Mouse (Mus musculus): Measurements from ENCODE around the gene Gm5127. TPM values are rescaled to one million over a fixed set of nuclear protein-coding genes. Genes with fewer than 3 reads are reported as not detected.

Gene Gm5127
- total RNA-seq (2021) = not detected
- long read RNA-seq, experiment 1 = 0 reads
- long read RNA-seq, experiment 2 = 0 reads

DNA sequence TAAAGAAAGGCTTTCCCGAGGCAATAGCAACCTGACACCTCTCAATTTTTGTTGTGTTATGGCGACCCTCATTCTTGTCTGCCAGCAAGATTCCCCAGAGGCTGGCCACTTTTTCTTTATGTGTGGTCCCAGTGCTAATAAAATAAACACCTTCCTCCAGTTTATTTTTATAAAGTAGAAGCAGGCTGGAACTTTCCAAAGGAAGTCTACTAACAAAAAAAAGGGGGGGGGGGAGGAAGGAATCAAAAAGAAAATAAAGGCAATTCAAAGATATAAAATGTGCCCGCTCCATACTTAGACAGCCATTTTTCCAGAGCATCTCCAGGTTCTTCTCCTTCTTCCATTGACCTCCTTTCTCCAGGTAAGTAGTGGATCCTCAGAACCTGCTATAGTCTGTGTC is at the start of gene Gm5127:
Gene Gm5127 (plus strand): TSS at position 301 of the 400 bp plus-strand sequence.
- DNase-seq = no peak
- intact Hi-C loops (cut with DNase I) = no loop called here

- intact Hi-C loops (cut with DNase I) = no loop called here
- DNase-seq = no peak
Observed at GRCm38 (mm10) chrX:106536359-106536758, 46.6 kb upstream of the Gm5127 start.

DNA sequence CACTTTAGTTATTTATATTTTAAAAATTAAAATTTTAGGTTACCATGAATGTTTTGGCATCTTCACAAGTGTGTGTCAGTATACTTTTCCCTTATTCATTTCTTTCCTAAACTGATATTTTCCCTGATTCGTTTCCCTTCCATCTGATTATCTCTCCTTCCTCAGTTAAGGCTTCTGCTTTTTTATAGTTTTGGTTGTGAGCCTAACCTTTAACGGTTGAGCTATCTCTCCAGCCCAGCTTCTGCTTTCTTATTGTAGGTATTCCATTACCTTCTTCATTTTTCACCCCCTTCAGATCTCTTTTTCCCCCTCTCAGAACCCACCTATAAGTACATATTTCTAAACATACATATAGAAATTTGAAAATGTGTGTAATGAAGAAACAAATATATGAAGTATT is 27.5 kb upstream of the Gm5127 start:
- DNase-seq = no peak
- intact Hi-C loops (cut with DNase I) = no loop called here

- intact Hi-C loops (cut with DNase I) = no loop called here
- DNase-seq = no peak
Observed at GRCm38 (mm10) chrX:106578966-106579365, 4.0 kb upstream of the Gm5127 start.

DNA sequence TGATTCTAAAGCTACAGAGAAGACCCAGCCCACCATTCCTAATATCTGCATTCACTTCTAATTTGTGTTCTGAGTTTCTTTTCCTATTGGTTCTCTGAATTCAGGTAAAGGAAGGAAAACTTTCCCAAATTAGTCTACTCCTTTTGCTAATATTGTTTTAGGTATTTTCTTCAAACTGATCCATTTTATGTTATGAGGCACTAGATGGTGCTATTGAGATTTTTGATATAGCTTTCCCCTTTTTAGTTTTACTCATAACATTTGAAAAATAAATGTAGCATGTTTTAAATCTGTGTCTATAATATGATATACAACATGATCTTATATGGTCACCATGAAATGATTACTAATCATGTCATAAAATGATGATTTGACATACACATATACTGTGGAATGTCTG is 2.6 kb upstream of the Gm5127 start:
- intact Hi-C loops (cut with DNase I) = loop anchor here (2.0 kb wide), 1 partner anchor 186 kb away; no protein-coding TSS in a partner anchor
- no peak for DNase-seq

GRCm38 (mm10) chrX:106582197-106582596 is 789 bp upstream of the Gm5127 start:
- intact Hi-C loops (cut with DNase I) = no loop called here
- no peak for DNase-seq

DNA sequence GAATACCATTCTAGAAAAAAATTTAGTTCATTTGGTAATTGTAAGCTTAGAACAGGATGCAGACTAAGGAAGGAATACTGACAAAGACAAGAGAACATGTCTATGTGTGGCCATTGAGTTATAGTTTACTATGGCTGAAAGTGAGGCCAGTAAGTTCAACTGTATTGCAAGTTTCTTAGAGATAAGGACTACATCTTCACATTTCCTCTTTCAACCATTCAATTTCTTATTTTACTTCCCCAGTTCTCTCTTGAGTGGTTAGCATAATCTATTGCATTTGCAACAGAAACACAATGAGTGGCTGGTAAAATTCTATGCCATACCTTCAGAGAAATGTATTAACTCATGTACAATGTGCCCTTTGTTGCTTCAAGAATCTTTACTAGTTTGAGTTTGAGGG is 10.9 kb downstream of the Gm5127 start:
- intact Hi-C loops (cut with DNase I) = no loop called here
- DNase-seq = no peak

- peak in 1 of 2 experiments; percentile 21 for DNase-seq
- intact Hi-C loops (cut with DNase I) = no loop called here
Observed at GRCm38 (mm10) chrX:106595904-106596303, 12.9 kb downstream of the Gm5127 start.

GRCm38 (mm10) chrX:106602574-106603258 is 19.7 kb downstream of the Gm5127 start:
- intact Hi-C loops (cut with DNase I) = no loop called here
- DNase-seq = no peak

GRCm38 (mm10) chrX:106603386-106603785 is 20.4 kb downstream of the Gm5127 start, which contains the start of gene Cysltr1:
TSS of gene Cysltr1 (minus strand) at chrX:106603679.
- peak; percentile 1 to 3 for DNase-seq
- intact Hi-C loops (cut with DNase I) = no loop called here

DNA sequence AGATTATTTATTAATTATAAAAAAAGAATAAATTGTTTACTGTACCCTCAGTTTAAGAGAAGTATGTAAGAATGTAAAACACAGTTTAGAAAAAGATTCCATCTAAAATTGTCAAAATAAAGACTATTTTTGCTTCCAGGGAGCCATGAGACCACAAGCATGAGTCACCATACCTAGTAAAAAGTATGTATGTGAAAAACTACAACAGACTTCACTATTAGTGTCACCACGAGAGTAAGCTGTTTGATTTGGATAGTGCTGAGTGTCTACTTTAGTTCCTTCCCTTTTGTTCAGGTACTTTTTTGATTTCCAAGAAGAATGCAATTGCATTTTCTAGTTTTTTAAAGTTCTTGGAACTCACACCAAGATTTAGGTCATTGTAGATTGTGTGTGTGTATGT is 39.5 kb downstream of the Gm5127 start:
- intact Hi-C loops (cut with DNase I) = no loop called here
- DNase-seq = no peak

- intact Hi-C loops (cut with DNase I) = no loop called here
- DNase-seq = no peak
Observed at GRCm38 (mm10) chrX:106623667-106624066, 40.7 kb downstream of the Gm5127 start.

DNA sequence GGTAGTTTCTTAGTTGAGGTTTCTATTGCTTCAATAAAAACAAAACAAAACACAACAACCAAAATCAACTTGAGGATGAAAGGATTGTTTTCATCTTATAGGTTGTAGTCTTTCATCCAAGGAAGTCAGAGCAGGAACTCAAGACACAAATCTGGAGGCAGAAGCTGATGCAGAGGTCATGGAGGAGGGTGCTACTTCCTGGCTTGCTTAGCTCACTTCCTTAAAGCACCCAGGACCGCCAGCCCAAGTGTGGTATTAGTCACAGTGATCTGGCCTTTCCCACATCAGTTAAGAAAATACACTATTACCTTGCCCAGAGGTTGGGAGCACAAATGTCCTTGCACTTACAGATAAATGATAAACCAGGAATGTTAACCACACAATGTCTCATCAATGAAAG is 45.5 kb downstream of the Gm5127 start:
- DNase-seq = no peak
- intact Hi-C loops (cut with DNase I) = no loop called here

- intact Hi-C loops (cut with DNase I) = no loop called here
- no peak for DNase-seq
Observed at GRCm38 (mm10) chrX:106633543-106633942, 50.6 kb downstream of the Gm5127 start.

DNA sequence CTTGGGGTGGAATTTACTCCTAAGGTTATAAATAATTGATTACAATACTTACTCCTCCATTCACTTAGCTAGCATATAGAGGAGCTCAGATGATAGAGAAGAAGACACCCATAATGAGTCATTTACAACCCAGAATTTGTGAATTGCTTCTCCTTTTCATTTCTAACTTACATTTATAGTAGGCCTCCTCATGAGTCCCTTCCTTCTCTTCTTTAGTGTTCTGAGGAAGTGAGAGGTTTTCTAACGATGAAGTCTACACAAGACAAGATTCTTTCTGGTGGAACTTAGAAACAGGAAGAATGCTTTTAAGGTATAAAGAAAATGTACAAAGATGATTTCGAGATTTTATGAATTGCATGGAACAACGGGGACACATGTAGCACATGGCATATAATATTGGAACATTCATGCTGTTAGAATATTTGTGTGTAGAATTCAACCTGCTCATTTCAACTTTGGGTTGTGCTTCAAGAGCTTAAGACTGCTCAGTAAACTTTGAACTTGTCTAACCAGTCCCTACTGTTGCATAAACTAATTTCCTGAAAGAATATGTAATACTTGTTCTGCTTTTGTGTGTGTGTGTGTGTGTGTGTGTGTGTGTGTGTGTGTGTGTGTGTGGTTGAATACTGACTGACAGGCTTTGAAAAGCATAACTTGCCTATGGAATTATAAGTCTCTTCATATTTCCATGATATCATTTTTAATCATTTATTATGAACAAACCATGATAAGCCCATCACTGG is 52.0 kb downstream of the Gm5127 start:
- intact Hi-C loops (cut with DNase I) = no loop called here
- DNase-seq = no peak

DNA sequence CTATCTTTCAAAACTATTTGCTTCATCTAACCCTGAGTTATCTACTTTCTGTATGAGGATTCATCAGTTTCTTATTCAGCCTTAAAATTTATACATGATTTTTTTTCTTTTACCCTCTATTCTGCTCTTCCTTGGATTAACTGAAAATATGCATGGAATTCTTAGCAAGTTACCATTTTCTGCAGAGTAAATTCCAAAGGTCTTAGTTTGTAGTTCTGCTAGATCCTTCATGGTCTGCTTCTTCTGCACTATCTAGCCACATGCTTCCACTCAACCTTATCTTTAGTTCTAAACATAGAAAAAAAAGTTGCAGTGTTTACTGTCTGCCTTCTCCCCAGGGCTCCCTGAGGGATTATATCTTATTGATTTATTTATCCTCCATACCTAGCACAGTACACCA is 79.1 kb downstream of the Gm5127 start:
- no peak for DNase-seq
- intact Hi-C loops (cut with DNase I) = no loop called here

DNA sequence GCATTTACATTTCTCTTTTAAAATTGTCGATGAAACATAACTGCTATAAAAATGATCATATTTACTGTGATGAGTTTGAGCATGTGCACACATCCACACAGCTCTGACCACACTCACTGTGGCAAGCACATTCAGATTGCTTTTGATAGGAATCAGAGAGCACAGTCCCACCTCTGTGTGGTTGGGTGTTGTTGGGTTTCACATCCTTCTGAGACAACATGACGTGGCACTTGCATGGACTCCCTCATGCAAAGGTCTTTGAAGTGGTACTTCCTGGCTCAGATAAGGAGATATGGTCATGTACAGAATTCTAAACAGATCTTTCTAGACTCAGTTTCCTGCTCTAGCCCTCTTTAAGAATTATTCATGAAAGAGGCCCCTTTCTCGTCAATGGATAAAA is 121.6 kb downstream of the Gm5127 start:
- no peak for DNase-seq
- intact Hi-C loops (cut with DNase I) = no loop called here

DNA sequence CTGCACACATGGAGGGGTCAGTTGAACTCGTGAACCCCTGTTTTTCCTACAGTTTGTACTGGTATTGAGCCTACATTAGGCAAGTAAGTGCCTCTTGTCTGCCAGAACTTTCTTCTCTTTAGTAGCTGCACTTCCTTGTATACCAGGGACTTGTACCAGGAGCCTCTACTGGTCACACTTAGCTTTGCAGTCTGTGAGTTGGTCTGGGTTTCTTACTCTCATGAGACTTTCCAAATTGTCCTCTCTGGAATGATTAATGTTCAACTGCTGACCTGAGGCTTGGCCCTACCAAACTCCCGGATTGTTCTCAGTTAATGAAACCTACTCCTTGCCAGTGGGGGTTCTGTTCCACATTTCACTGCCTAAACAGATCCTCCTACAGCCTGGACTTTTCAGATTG is 134.2 kb downstream of the Gm5127 start:
- peak in 1 of 2 experiments; percentile 1 for DNase-seq
- intact Hi-C loops (cut with DNase I) = no loop called here

DNA sequence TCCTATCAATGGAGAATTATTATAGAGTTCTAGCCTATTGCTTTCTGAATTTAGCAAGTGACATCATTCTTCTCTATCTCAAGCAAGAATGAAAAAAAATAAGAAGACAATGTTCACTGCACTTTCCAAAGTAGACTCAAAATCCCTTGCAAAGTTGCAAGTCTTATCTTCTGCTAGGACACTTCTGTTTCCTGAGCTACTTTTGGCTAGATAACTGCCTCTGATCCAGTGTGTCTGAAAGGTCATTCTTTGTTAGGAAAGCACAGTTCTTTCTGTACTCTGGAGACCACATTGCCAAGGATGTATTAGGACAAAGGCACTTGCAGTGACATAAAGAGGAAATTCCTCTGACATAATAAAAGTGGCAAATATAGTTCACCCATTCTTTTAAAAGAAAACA is 159.3 kb downstream of the Gm5127 start:
- DNase-seq = no peak

GRCm38 (mm10) chrX:106755272-106755671 is 172.3 kb downstream of the Gm5127 start:
- intact Hi-C loops (cut with DNase I) = no loop called here
- DNase-seq = no peak

More for the DNA sequence above, 159.3 kb downstream of the Gm5127 start:
- intact Hi-C loops (cut with DNase I) = no loop called here
